Mouse (Mus musculus): ENCODE results near the gene Cdc42bpb. TPM values are rescaled to one million over a fixed set of nuclear protein-coding genes. Genes with fewer than 3 reads are reported as not detected.

Gene Cdc42bpb
- polyA plus RNA-seq, 1 experiment, result 62.1 TPM

DNA sequence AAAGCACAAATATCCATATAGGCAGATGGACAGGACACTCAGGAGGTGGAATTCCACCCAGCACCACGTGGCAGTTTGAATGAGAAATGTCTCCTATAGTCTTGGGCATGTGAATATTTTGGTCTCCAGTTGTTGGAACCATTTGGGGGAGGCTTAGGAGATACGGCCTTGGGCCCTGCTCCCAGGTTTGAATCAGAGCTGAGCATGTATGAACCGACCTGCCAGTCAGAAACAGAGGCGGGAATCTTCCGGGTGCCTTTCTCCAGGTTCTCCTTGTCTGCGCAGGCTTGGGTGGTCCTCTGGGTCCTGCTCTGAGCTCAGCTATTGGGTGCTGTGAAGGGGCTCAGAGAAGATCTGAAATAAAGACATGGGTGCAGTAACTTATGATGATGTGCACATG lies 16.5 kb upstream of the Cdc42bpb start:
- Histone ChIP-seq H3K4me3 (ENCODE audit: control insufficient read depth, insufficient read depth, low read length) (no peak overlapping the region), H3K27me3 (ENCODE audit: control insufficient read depth, insufficient read depth, low read length) (no peaks in the 10 kb centered on the region), H3K4me1 (replicated peaks; ENCODE audit: control insufficient read depth, insufficient read depth, low read length) (no peaks in the 10 kb centered on the region), H3K36me3 (ENCODE audit: control insufficient read depth, insufficient read depth, low read length) (no peaks in the 10 kb centered on the region), H3K27ac (ENCODE audit: control insufficient read depth, insufficient read depth, low read length) (no peak overlapping the region)
- TF ChIP-seq CTCF (IDR thresholded peaks at IDR 0.05; ENCODE audit: borderline replicate concordance, control insufficient read depth, extremely low read depth, insufficient read depth, low read length, poor library complexity) (no peak), POLR2A (IDR thresholded peaks at IDR 0.05; ENCODE audit: control insufficient read depth, extremely low read depth, insufficient read depth, low read length, poor library complexity) (no peak)
- 88% methylated on average over 6 of the region's 6 CpGs for WGBS
- no peak for DNase-seq

DNA sequence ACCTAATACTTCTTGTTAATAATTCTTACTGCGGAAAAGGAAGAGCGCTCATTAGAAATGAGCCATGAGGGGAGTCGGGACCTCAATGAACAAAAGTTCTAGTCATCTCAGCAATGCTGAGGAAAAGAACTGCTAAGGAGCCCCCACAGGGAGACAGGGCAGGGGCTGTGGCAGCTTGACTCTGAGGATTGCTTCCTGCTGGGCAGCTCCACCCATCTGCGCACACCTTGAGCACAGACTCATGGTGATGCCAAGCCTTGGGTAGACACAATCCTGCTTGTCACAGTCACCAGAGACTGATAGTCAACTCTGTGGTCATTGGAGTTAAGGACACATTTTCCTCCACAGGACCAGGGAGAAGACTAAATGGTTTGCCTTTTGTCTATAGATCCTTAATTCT lies 9.6 kb upstream of the Cdc42bpb start:
- no peak overlapping the region for H3K4me3 ChIP-seq (ENCODE audit: control insufficient read depth, insufficient read depth, low read length)
- no peaks in the 10 kb centered on the region for H3K36me3 ChIP-seq (ENCODE audit: control insufficient read depth, insufficient read depth, low read length)
- no peak for TF ChIP-seq POLR2A (IDR thresholded peaks at IDR 0.05; ENCODE audit: control insufficient read depth, extremely low read depth, insufficient read depth, low read length, poor library complexity)
- no peak for DNase-seq
- no peaks in the 10 kb centered on the region for H3K27me3 ChIP-seq (ENCODE audit: control insufficient read depth, insufficient read depth, low read length)
- no peak overlapping the region for H3K27ac ChIP-seq (ENCODE audit: control insufficient read depth, insufficient read depth, low read length)
- 93% methylated on average over 4 of the region's 4 CpGs for WGBS
- H3K4me1 ChIP-seq (replicated peaks; ENCODE audit: control insufficient read depth, insufficient read depth, low read length), result no peaks in the 10 kb centered on the region

DNA sequence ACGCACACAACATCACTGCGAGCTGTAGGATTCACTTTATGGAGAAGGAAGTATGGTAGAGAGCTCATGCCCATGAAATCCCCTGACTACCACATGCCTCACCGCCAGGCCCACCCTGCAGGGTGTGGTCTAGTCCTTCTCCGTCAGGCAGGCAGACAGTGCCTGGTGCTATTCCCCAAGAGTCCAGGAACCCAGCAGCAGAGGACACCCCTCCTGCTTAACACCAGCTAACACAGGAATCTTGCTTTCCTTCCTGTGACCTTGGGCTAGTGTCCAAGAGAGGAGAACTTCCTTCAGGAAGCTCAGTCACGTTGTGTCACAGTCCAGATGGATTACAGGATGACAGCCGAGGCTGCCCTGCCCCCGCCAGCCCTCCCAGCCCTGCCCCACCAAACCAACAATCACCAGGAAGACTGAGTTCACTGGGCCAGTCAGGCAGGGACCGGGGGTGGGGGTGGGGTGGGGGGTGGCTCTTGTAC lies 9.2 kb upstream of the Cdc42bpb start:
- 33% methylated on average over 8 of the region's 8 CpGs for WGBS
- DNase-seq, result no peak
- TF ChIP-seq CTCF (IDR thresholded peaks at IDR 0.05; ENCODE audit: borderline replicate concordance, control insufficient read depth, extremely low read depth, insufficient read depth, low read length, poor library complexity) (no peak), POLR2A (IDR thresholded peaks at IDR 0.05; ENCODE audit: control insufficient read depth, extremely low read depth, insufficient read depth, low read length, poor library complexity) (no peak)

DNA sequence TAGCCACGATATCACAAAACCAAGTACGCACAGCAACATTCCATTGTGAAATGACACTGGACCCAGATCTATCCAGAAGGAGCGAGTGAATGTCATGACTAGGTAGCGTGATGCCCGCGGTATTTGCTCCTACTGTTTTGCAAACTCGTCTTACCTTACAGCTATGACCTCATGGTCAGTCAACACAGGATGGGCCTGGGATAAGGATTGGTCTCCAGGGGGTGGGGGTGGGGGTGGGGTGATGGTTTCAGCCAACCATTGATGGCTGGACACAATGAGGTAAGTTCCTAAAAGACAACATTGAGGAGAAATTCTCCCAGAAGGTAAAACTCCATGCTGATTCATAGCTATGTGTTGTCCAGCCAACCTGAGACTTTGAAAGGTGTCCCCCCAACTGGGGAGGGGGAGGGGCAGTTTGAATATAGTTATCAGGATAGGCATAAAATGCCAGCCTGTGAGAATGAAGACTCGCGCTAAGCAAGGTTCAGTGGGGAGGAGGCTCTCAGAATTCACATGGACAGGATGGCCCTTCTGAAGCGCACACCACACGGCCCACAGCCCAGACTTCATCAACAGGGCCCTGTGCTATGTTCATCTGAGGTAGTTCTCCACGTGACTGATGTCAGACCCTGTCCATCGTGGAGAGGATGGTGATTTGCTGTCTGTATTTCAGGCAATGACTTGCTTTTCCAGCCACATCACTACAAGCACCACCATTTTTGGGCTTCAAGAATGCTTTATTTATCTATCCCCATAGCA lies 8.5 kb upstream of the Cdc42bpb start:
- WGBS, result 83% methylated on average over 13 of the region's 13 CpGs
- Histone ChIP-seq H3K27ac (ENCODE audit: control insufficient read depth, insufficient read depth, low read length) (no peak overlapping the region), H3K4me3 (ENCODE audit: control insufficient read depth, insufficient read depth, low read length) (no peak overlapping the region), H3K4me1 (replicated peaks; ENCODE audit: control insufficient read depth, insufficient read depth, low read length) (no peaks in the 10 kb centered on the region), H3K36me3 (ENCODE audit: control insufficient read depth, insufficient read depth, low read length) (no peaks in the 10 kb centered on the region), H3K27me3 (ENCODE audit: control insufficient read depth, insufficient read depth, low read length) (no peaks in the 10 kb centered on the region)
- TF ChIP-seq CTCF (IDR thresholded peaks at IDR 0.05; ENCODE audit: borderline replicate concordance, control insufficient read depth, extremely low read depth, insufficient read depth, low read length, poor library complexity) (no peak), POLR2A (IDR thresholded peaks at IDR 0.05; ENCODE audit: control insufficient read depth, extremely low read depth, insufficient read depth, low read length, poor library complexity) (no peak)
- DNase-seq, result no peak

More for the DNA sequence above, 9.2 kb upstream of the Cdc42bpb start:
- H3K4me1 ChIP-seq (replicated peaks; ENCODE audit: control insufficient read depth, insufficient read depth, low read length), result no peaks in the 10 kb centered on the region
- H3K27me3 ChIP-seq (ENCODE audit: control insufficient read depth, insufficient read depth, low read length), result no peaks in the 10 kb centered on the region
- H3K36me3 ChIP-seq (ENCODE audit: control insufficient read depth, insufficient read depth, low read length), result no peaks in the 10 kb centered on the region
- H3K27ac ChIP-seq (ENCODE audit: control insufficient read depth, insufficient read depth, low read length), result no peak overlapping the region
- H3K4me3 ChIP-seq (ENCODE audit: control insufficient read depth, insufficient read depth, low read length), result no peak overlapping the region

DNA sequence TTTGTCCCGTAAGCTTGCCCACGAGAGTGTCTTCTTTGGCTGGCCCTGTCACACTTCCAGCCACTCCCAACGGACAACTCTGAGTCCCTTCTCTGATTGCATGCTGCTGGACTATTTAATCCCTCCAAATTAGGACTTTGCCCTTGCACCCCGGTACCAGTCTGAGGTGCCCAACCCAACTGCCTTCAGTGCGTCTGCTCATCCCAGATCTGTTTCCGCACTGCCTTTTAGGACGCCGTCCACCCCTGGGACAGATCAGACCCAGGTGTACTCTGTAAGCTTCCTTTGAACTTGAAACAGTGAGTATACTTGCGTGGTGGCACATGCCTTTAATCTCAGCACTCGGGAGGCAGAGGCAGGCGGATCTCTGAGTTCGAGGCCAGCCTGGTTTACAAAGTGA lies 1.3 kb upstream of the Cdc42bpb start:
- no peak for DNase-seq
- 79% methylated on average over 12 of the region's 12 CpGs for WGBS
- Histone ChIP-seq H3K36me3 (ENCODE audit: control insufficient read depth, insufficient read depth, low read length) (no peaks in the 10 kb centered on the region), H3K4me3 (ENCODE audit: control insufficient read depth, insufficient read depth, low read length) (no peak overlapping the region), H3K4me1 (replicated peaks; ENCODE audit: control insufficient read depth, insufficient read depth, low read length) (0 out of 2 replicates have a peak, but pooled peaks cover 4% of the 10 kb centered on the region), H3K27me3 (ENCODE audit: control insufficient read depth, insufficient read depth, low read length) (peaks cover 8% of the 10 kb centered on the region; the same call in 1 of the 2 replicates), H3K27ac (ENCODE audit: control insufficient read depth, insufficient read depth, low read length) (no peak overlapping the region)
- TF ChIP-seq CTCF (IDR thresholded peaks at IDR 0.05; ENCODE audit: borderline replicate concordance, control insufficient read depth, extremely low read depth, insufficient read depth, low read length, poor library complexity) (no peak), POLR2A (IDR thresholded peaks at IDR 0.05; ENCODE audit: control insufficient read depth, extremely low read depth, insufficient read depth, low read length, poor library complexity) (no peak)

DNA sequence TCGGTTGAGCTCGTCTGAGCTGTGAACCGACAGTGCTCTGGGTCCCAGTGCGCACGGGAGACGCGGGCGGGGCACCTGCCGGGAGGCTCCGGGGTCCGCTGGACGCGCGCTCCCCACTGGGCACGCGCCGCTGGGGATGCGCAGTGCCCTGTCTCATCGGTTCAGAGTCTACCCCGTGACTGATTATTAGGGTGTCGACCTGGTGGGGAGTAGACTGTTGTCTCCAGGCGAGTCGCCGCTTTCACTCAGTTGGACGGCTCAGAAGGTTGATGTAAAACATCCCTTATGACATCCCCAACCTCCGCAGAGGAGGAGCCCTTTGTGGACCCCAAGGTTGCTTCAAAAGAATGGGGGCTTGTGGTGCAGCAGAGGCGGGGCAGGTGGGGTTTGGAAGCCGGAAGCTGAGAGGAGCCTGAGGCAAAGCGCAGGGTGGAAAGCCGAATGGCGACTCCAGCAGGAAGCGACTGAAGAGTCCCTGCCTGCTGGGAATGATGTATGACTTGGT lies 520 bp upstream of the Cdc42bpb start:
- TF ChIP-seq POLR2A (IDR thresholded peaks at IDR 0.05; ENCODE audit: control insufficient read depth, extremely low read depth, insufficient read depth, low read length, poor library complexity) (no peak), CTCF (IDR thresholded peaks at IDR 0.05; ENCODE audit: borderline replicate concordance, control insufficient read depth, extremely low read depth, insufficient read depth, low read length, poor library complexity) (no peak)
- H3K4me1 ChIP-seq (replicated peaks; ENCODE audit: control insufficient read depth, insufficient read depth, low read length), result 0 out of 2 replicates have a peak, but pooled peaks cover 4% of the 10 kb centered on the region
- peaks cover 8% of the 10 kb centered on the region; the same call in 1 of the 2 replicates for H3K27me3 ChIP-seq (ENCODE audit: control insufficient read depth, insufficient read depth, low read length)
- no peaks in the 10 kb centered on the region for H3K36me3 ChIP-seq (ENCODE audit: control insufficient read depth, insufficient read depth, low read length)
- DNase-seq, result no peak
- WGBS, result 2% methylated on average over 32 of the region's 32 CpGs
- H3K27ac ChIP-seq (ENCODE audit: control insufficient read depth, insufficient read depth, low read length), result no peak overlapping the region
- peak overlapping the region; percentile 41 for H3K4me3 ChIP-seq (ENCODE audit: control insufficient read depth, insufficient read depth, low read length)

All from thymus, adult 2 months (tissue).